Mouse (Mus musculus) megakaryocyte, embryonic 14.5 days (primary cell): ENCODE data around the gene Traf4. TPM values are rescaled to one million over a fixed set of nuclear protein-coding genes. Genes with fewer than 3 reads are reported as not detected.

Experiments
- H3K27me3 ChIP-seq: replicated peaks from 2 replicates; pipeline ENCODE3; 2012; ENCODE audit warnings: inconsistent platforms
- H3K36me3 ChIP-seq: replicated peaks from 2 replicates; pipeline ENCODE3; 2012; ENCODE audit warnings: low read length, inconsistent platforms, mixed read lengths
- H3K4me1 ChIP-seq: 2 replicates; pipeline ENCODE4 v1.6.1; 2012; ENCODE audit warnings: inconsistent platforms
- H3K4me3 ChIP-seq: replicated peaks from 2 replicates; pipeline ENCODE3; 2012; ENCODE audit warnings: moderate library complexity, mild to moderate bottlenecking, inconsistent platforms
- H3K9me3 ChIP-seq: 2 replicates; pipeline ENCODE4 v1.6.1; 2012; ENCODE audit warnings: inconsistent platforms
- FLI1 ChIP-seq: IDR thresholded peaks from 2 replicates; pipeline ENCODE4 v1.6.1; 2012; ENCODE audit warnings: low read length, inconsistent platforms, mixed read lengths
- GATA1 ChIP-seq: IDR thresholded peaks from 3 replicates; pipeline ENCODE4 v1.6.1; 2012; ENCODE audit warnings: mixed read lengths, low read length, inconsistent platforms, borderline replicate concordance
- polyA plus RNA-seq: library from polyadenylated mRNA; stranded (reverse); fragments of >175 nt; gene quantifications from 2 replicates; pipeline ENCODE4 v1.2.3, GENCODE M21; 2012; ENCODE audit warnings: low replicate concordance; ENCODE audit not compliant: insufficient read depth

The Traf4 gene
- 4.8 and 6.3 TPM in 2 replicates for polyA plus RNA-seq

GRCm38 (mm10) chr11:78164924-78165760 is at the start of gene Traf4:
Gene Traf4, minus strand, starts transcription at chr11:78165589.
- Histone ChIP-seq H3K4me1 (peaks cover 77% of the 10 kb centered on the region), H3K4me3 (peak within 1 kb of the TSS; percentile 96), H3K9me3 (no peaks in the 10 kb centered on the region), H3K27me3 (peaks cover 52% of the 10 kb centered on the region), H3K36me3 (peaks cover 35% of the 10 kb centered on the region)
- TF ChIP-seq FLI1 (no peak), GATA1 (no peak)

GRCm38 (mm10) chr11:78213086-78213817 is 47.9 kb upstream of the Traf4 start:
- Histone ChIP-seq H3K4me3 (peak overlapping the region; percentile 11), H3K36me3 (peaks cover 100% of the 10 kb centered on the region), H3K9me3 (no peaks in the 10 kb centered on the region), H3K4me1 (peaks cover 18% of the 10 kb centered on the region), H3K27me3 (no peaks in the 10 kb centered on the region)
- TF ChIP-seq FLI1, result no peak
- no peak for TF ChIP-seq GATA1

- Histone ChIP-seq H3K9me3 (no peaks in the 10 kb centered on the region), H3K4me1 (peaks cover 24% of the 10 kb centered on the region), H3K27me3 (no peaks in the 10 kb centered on the region), H3K4me3 (no peak overlapping the region), H3K36me3 (peaks cover 100% of the 10 kb centered on the region)
- TF ChIP-seq GATA1 (no peak), FLI1 (no peak)
Observed at GRCm38 (mm10) chr11:78211513-78211912, 46.1 kb upstream of the Traf4 start.

GRCm38 (mm10) chr11:78210615-78211014 is 45.2 kb upstream of the Traf4 start:
- H3K9me3 ChIP-seq, result no peaks in the 10 kb centered on the region
- TF ChIP-seq GATA1, result no peak
- TF ChIP-seq FLI1, result no peak
- H3K4me3 ChIP-seq, result no peak overlapping the region
- peaks cover 20% of the 10 kb centered on the region for H3K4me1 ChIP-seq
- H3K27me3 ChIP-seq, result no peaks in the 10 kb centered on the region
- H3K36me3 ChIP-seq, result peaks cover 100% of the 10 kb centered on the region

GRCm38 (mm10) chr11:78209886-78210285 is 44.5 kb upstream of the Traf4 start:
- no peaks in the 10 kb centered on the region for H3K9me3 ChIP-seq
- peaks cover 21% of the 10 kb centered on the region for H3K4me1 ChIP-seq
- no peaks in the 10 kb centered on the region for H3K27me3 ChIP-seq
- H3K4me3 ChIP-seq, result no peak overlapping the region
- no peak for TF ChIP-seq FLI1
- TF ChIP-seq GATA1, result no peak
- peaks cover 100% of the 10 kb centered on the region for H3K36me3 ChIP-seq

- Histone ChIP-seq H3K4me1 (peaks cover 14% of the 10 kb centered on the region; the same call in 1 of the 2 replicates), H3K4me3 (no peak overlapping the region), H3K27me3 (no peaks in the 10 kb centered on the region), H3K36me3 (peaks cover 98% of the 10 kb centered on the region), H3K9me3 (no peaks in the 10 kb centered on the region)
- TF ChIP-seq FLI1 (no peak), GATA1 (no peak)
Observed at GRCm38 (mm10) chr11:78207190-78207589, 41.8 kb upstream of the Traf4 start.

GRCm38 (mm10) chr11:78205361-78206206 is 40.2 kb upstream of the Traf4 start:
- no peaks in the 10 kb centered on the region for H3K27me3 ChIP-seq
- H3K4me3 ChIP-seq, result no peak overlapping the region
- peaks cover 9% of the 10 kb centered on the region; the same call in 1 of the 2 replicates for H3K4me1 ChIP-seq
- peaks cover 82% of the 10 kb centered on the region for H3K36me3 ChIP-seq
- no peaks in the 10 kb centered on the region for H3K9me3 ChIP-seq
- no peak for TF ChIP-seq GATA1
- no peak for TF ChIP-seq FLI1

- Histone ChIP-seq H3K36me3 (peaks cover 69% of the 10 kb centered on the region), H3K4me1 (peaks cover 9% of the 10 kb centered on the region; the same call in 1 of the 2 replicates), H3K27me3 (no peaks in the 10 kb centered on the region), H3K4me3 (no peak overlapping the region), H3K9me3 (no peaks in the 10 kb centered on the region)
- TF ChIP-seq FLI1 (no peak), GATA1 (no peak)
Observed at GRCm38 (mm10) chr11:78204287-78204686, 38.9 kb upstream of the Traf4 start.

- H3K36me3 ChIP-seq, result peaks cover 50% of the 10 kb centered on the region
- H3K4me1 ChIP-seq, result peaks cover 14% of the 10 kb centered on the region
- no peaks in the 10 kb centered on the region for H3K9me3 ChIP-seq
- H3K4me3 ChIP-seq, result no peak overlapping the region
- H3K27me3 ChIP-seq, result no peaks in the 10 kb centered on the region
- TF ChIP-seq FLI1, result no peak
- no peak for TF ChIP-seq GATA1
Observed at GRCm38 (mm10) chr11:78202372-78202771, 37.0 kb upstream of the Traf4 start.
